Mouse (Mus musculus) urinary bladder, postnatal 25 days (tissue): ENCODE measurements around the gene Ints1.

Experiments used
- DNase-seq: peaks from one replicate; pipeline ENCODE4 v3.0.0; 2022; ENCODE audit warnings: low spot score

Gene Ints1

GRCm38 (mm10) chr5:139799801-139800590, 24.5 kb upstream of the Ints1 start:
- no peak for DNase-seq

DNA sequence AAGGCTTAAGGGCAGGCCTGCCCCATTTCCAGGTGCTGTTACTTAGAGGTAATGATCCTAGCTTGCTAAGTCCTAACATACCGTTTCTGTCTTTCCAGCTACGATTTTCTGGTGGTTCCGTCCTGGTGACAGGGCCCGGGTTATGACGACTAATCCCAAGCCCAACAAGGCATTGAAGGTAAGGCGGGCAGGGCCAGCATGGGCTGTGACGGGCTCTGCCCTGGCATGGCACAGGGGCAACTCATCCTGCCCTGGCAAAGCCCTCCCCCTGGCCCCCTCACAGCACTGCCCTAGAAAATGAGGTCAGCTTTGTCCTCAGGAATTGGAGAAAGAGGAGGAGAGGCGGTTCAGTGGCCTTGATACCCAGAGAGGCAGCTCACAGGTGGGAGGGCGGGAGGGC, 23.6 kb upstream of the Ints1 start:
- DNase-seq = no peak

DNA sequence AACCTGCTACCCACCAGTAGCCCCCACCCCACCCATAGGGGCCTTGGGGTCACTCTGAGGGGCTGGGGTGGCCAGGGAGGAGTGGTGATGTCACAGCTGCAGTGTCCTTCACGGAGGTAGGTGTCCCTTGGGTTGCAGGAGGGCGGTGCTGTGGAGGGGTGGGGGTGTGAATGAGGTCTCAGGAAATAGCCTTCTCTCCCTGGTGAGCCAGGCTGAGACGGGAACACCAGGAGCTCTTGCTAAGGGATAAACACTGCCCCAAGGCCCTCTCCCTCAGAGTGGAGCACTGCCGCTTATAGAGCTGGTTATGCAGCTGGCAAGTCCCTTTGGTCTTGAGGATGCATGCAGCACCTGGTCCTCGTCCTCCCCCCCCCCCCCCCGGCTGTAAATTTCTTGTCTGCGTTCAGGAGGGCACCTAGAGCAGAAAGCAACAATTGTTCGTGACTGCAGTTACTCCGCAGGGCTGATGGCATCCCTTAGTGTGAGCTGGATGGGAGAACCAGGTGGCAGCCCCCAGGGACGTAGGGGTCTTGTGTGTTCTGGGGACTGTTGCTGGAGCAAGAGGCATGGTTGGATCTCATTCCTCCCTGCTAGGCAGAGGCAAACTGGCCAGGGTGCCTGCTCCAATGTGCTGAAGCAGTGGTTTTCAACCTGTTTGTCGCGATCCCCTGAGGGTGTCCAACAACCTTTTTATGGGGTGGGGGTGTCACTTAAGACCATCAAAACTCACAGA, 22.9 kb upstream of the Ints1 start:
- DNase-seq = no peak

- peak; percentile 87 for DNase-seq
Observed at GRCm38 (mm10) chr5:139797473-139798167, 22.1 kb upstream of the Ints1 start.

- peak; percentile 79 for DNase-seq
Observed at GRCm38 (mm10) chr5:139796900-139797299, 21.4 kb upstream of the Ints1 start.

DNA sequence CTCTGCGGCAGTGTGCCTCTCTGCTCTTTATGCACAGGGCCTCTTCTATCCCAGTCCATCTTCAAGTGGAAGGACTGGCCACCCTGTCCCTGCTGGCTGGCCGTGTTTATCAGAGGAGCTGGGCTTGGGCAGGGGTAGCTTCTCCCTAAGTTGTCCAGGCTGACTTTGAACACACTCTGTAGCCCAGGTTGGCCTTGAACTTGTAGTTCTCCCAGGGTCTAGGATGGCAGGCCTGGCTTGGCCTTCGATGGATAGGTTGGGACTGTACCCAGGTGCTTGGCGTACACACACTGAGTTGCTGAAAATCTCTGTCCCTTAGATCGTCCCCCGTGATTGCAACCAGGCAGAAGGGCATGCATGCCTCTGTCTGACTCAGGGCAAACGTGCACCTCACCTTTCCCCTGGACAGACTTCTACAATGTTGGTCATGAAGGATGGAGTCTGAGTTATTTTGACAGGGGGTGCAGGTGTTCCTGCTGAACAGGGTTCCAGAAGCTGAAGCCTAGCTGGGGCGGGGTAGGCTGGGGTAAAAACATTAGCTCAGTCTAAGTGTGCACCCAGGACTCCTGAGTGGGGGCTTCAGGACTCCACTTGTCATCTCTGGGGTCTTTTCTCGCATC, 20.6 kb upstream of the Ints1 start:
- no peak for DNase-seq

GRCm38 (mm10) chr5:139794938-139795337, 19.5 kb upstream of the Ints1 start:
- peak; percentile 36 for DNase-seq

- no peak for DNase-seq
Observed at GRCm38 (mm10) chr5:139794137-139794536, 18.7 kb upstream of the Ints1 start.

DNA sequence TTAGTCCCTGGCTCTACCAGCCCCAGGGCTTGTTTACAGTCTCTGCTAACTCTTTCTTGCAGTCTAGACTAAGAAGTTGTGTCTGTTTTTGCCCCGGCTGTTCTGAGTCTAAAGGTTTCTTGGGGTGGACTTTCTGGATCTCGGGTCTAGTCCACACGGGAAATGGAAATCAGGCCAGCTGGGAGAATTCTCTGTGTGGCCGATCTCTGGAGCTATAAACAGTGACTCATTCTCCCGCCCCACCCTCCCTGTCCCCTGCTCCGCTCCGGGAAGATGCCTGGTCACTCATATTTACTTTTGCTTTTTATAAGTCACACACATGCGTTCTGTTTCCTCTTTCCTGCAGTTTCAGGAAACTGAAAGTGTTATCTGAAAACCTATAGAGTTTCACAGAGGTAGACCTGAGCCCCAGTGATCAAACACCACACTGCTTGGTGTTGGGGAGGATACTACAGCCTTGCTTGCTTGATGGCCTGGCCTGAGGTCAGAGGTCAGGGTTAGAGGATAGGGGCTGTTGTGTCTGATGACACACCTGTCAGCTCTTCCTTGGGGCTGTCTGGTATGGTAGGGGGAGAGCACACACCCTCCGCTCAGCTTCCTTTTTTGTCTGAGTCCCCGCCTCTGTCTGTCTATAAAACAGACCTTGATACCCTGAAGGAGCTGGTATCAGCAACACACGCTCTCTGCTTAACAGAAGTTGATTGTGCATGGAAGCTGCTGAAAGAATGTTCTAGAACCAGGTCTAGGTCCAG, 18.0 kb upstream of the Ints1 start:
- peak; percentile 46 for DNase-seq

DNA sequence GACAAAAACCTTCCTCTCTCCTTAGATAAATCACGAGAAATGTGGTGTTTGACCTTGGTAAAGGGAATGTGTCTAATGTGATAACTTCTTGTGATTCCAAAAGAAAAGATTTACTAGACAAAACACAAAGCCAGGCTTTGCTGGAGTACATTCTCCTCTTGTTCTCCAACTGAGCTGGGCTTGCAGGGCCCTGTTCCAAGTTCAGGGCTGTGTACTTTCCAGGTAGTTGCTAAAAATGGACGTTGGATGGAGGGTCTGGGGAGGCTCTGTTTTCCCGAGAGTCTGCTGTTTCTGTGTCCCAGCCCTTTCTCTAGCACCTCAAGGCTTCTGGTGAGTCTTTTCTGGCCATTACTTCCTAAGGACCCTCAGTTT, 17.5 kb upstream of the Ints1 start:
- DNase-seq = no peak

- DNase-seq = no peak
Observed at GRCm38 (mm10) chr5:139792159-139792775, 16.8 kb upstream of the Ints1 start.

- peak; percentile 99 for DNase-seq
Observed at GRCm38 (mm10) chr5:139791227-139792158, 16.0 kb upstream of the Ints1 start, which contains the start of gene Mafk. Mafk (plus strand) TSS chr5:139791513.

- DNase-seq = no peak
Observed at GRCm38 (mm10) chr5:139789466-139789865, 14.0 kb upstream of the Ints1 start.

- no peak for DNase-seq
Observed at GRCm38 (mm10) chr5:139781406-139781805, 5.9 kb upstream of the Ints1 start.

DNA sequence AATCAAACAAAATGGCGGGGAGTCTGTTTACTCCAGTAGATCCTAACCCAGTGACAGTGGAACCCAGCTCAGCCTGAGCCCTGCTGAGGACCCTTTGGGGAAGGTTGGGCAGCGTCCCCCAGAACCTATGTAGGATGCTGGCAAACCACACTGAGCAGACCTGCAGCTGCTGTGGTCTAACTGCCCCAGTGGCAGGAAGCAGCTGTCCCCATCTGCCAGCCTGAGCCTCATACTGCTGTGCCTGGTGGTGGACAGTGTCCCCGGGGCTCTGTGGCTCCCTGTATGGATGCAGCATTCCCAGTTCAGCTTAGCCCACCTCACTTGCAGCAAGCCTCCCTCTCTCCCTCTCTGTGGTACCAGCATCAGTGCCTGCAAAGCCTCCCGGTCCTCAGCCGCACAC, 1.5 kb upstream of the Ints1 start:
- DNase-seq = no peak

DNA sequence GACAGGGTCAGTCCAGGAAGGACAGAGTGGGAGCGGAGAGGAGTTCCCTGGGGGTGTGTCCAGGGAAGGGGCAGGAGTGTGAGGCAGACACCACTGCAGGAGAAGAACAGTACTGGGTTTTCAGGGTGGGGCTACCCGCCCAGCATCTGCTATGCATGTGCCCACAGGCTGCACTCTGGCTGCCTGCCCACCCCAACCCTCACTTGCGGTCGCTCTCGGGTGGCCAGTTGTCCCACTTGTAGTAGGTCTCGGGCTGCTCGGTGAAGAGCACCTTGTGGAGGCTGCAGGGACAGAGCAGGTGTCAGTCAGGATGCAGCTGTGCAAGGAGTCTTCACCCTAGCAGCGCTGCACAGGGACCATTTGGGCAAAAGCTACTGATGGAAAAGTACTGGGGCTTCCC, 7.3 kb downstream of the Ints1 start:
- DNase-seq = no peak

- DNase-seq = no peak
Observed at GRCm38 (mm10) chr5:139764296-139764695, 11.2 kb downstream of the Ints1 start.

- DNase-seq = no peak
Observed at GRCm38 (mm10) chr5:139758096-139758495, 17.4 kb downstream of the Ints1 start.

- no peak for DNase-seq
Observed at GRCm38 (mm10) chr5:139756586-139756985, 18.9 kb downstream of the Ints1 start.

DNA sequence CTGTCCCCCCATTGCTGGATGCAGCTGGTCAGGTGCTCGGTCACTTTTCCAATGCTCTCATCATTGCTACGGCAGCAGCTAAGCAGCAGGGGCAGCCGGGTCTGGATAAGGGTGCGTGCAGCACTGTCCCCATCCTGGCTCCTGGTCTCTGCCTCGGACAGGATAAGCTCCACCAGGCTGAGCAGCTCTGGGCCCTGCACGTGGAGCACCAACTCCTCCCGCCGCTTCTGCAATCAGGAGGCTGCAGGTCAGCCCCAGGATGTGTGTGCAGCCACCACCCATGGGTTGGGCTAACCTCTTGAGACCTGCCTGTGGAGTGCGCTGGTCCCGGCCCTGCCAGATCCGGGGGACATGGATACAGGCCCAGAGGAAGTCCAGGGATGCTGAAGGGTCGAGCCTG, 19.3 kb downstream of the Ints1 start:
- DNase-seq = no peak
